8 mouse cellular contexts compared by ENCODE assay signal in the genomic region with DNA sequence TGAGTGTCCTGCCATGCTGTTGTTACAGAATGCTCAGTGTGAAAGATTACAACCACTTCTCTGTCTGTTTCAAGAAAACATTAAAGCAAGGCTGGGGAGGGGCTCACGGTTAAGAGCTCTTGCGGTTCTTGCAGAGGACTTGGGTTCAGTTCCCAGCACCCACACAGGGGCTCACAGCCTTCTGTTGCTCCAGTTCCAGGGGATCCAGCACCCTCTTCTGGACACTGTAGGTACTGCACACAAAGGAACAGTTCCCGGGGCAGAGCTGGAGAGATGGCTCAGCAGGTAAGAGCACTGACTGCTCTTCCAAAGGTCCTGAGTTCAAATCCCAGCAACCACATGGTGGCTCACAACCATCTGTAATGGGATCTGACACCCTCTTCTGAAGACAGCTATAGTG. TPM values are rescaled to one million over a fixed set of nuclear protein-coding genes. Genes with fewer than 3 reads are reported as not detected.
DNase-seq lines count a peak whose midpoint lies in the region; ATAC-seq and TF ChIP-seq lines count a peak whose summit lies in the region.
"Not testable (repeated sequence)": the region's sequence is repeated elsewhere in the genome, so short reads cannot be mapped to it uniquely, and the experiment has no call there.

No protein-coding gene starts in this region.

- TF ChIP-seq POLR2A in ES-Bruce4 (IDR thresholded peaks at IDR 0.05; ENCODE audit: insufficient read depth, low read length); testis, adult 2 months (IDR thresholded peaks at IDR 0.05; ENCODE audit: control insufficient read depth, low read depth, low read length): not testable (repeated sequence)

- H3K4me2 ChIP-seq in kidney, postnatal 0 days (ENCODE audit: low read length); liver, postnatal 0 days (ENCODE audit: low read depth, low read length): not testable (repeated sequence)

- not testable (repeated sequence) for H3K27me3 ChIP-seq in ES-Bruce4 (ENCODE audit: control insufficient read depth, insufficient read depth, low read length, poor library complexity, severe bottlenecking); kidney, postnatal 0 days (ENCODE audit: insufficient read depth, low read length); liver, postnatal 0 days (ENCODE audit: insufficient read depth, low read length); testis, adult 2 months (ENCODE audit: control insufficient read depth, insufficient read depth, low read length)

- H3K27ac ChIP-seq in ES-Bruce4 (ENCODE audit: insufficient read depth, low read length); gastrocnemius, adult 2 months; kidney, postnatal 0 days; liver, postnatal 0 days (ENCODE audit: low read depth); testis, adult 2 months (ENCODE audit: control insufficient read depth, insufficient read depth, low read depth, low read length): not testable (repeated sequence)

- intact Hi-C loops in gastrocnemius, adult 2 months (cut with DNase I): not testable (repeated sequence)

- not testable (repeated sequence) for ATAC-seq in kidney, postnatal 0 days (replicated peaks; ENCODE audit: low FRiP score, low read depth); liver, postnatal 0 days

- H3K9ac ChIP-seq in ES-Bruce4 (ENCODE audit: low read depth, poor library complexity, severe bottlenecking); kidney, postnatal 0 days (ENCODE audit: low read depth, low read length); liver, postnatal 0 days (replicated peaks): not testable (repeated sequence)

- TF ChIP-seq CTCF in ES-Bruce4 (IDR thresholded peaks at IDR 0.05; ENCODE audit: low read depth, low read length): peak; percentile 49
- TF ChIP-seq CTCF in gastrocnemius, adult 2 months (IDR thresholded peaks at IDR 0.05): peak; percentile 50
- TF ChIP-seq CTCF in kidney, postnatal 0 days (IDR thresholded peaks at IDR 0.05; ENCODE audit: low read depth): peak; percentile 47
- TF ChIP-seq CTCF in liver, postnatal 0 days (IDR thresholded peaks at IDR 0.05; ENCODE audit: low read depth): peak; percentile 60
- peak; percentile 75; the same call in 1 of the 2 replicates for TF ChIP-seq CTCF in testis, adult 2 months (IDR thresholded peaks at IDR 0.05; ENCODE audit: control insufficient read depth, insufficient read depth, insufficient replicate concordance, low read depth, low read length)

- 94% methylated on average over 3 of the region's 3 CpGs for WGBS in kidney, postnatal 0 days
- WGBS in liver, postnatal 0 days (ENCODE audit: insufficient replicate concordance): 93% methylated on average over 3 of the region's 3 CpGs

- H3K4me3 ChIP-seq in ES-Bruce4 (ENCODE audit: low read depth, low read length); gastrocnemius, adult 2 months; kidney, postnatal 0 days (replicated peaks; ENCODE audit: low read depth, low read length); liver, postnatal 0 days (ENCODE audit: low read depth, low read length); testis, adult 2 months (ENCODE audit: control insufficient read depth, low read depth, low read length): not testable (repeated sequence)

- H3K36me3 ChIP-seq in ES-Bruce4 (ENCODE audit: control insufficient read depth, insufficient read depth, low read length, poor library complexity, severe bottlenecking); kidney, postnatal 0 days (ENCODE audit: insufficient read depth, low read length); testis, adult 2 months (ENCODE audit: control insufficient read depth, insufficient read depth, low read length): not testable (repeated sequence)
- H3K36me3 ChIP-seq in liver, postnatal 0 days (replicated peaks; ENCODE audit: insufficient read depth, low read length): peaks cover 14% of the 10 kb centered on the region

- H3K9me3 ChIP-seq in ES-Bruce4 (replicated peaks; ENCODE audit: control insufficient read depth, insufficient read depth, low read length, poor library complexity, severe bottlenecking); kidney, postnatal 0 days (replicated peaks; ENCODE audit: low read length); liver, postnatal 0 days (ENCODE audit: low read length): not testable (repeated sequence)

- not testable (repeated sequence) for H3K4me1 ChIP-seq in ES-Bruce4 (ENCODE audit: control insufficient read depth, insufficient read depth, low read length); kidney, postnatal 0 days (replicated peaks; ENCODE audit: insufficient read depth, low read length); liver, postnatal 0 days (ENCODE audit: insufficient read depth)
- peaks cover 10% of the 10 kb centered on the region for H3K4me1 ChIP-seq in testis, adult 2 months (ENCODE audit: control insufficient read depth, insufficient read depth, low read length)

- peak; percentile 70 for DNase-seq in ZHBTc4 (ENCODE audit: low read depth, low spot score)
- DNase-seq in gastrocnemius, adult 2 months; kidney, postnatal 0 days (ENCODE audit: low spot score); liver, postnatal 0 days: not testable (repeated sequence)
- peak; percentile 39 to 57 for DNase-seq in natural killer cell, adult 2 months (ENCODE audit: low spot score in 2 of 2)
- peak; percentile 59 for DNase-seq in thymus, postnatal 4 days

- TF ChIP-seq EP300 in ES-Bruce4 (IDR thresholded peaks at IDR 0.05; ENCODE audit: insufficient read depth, low read depth, low read length); liver, postnatal 0 days (IDR thresholded peaks at IDR 0.05; ENCODE audit: low read depth): not testable (repeated sequence)

RNA-seq across cellular contexts. Expression of gene Cerk, which starts 24.1 kb away (rescaled TPM):
- polyA plus RNA-seq in ES-Bruce4 (2011; ENCODE audit: insufficient read depth, insufficient read length, low read depth, missing spikeins): 4.2 and 5.5 TPM in 2 replicates
- total RNA-seq in gastrocnemius, adult 2 months (2021): 1 to 10 TPM; 4.2 to 8.1 TPM
- polyA plus RNA-seq in kidney, postnatal 0 days (2015; fragmentation: Nextera tagmentation; extraction: Ambion mirVana): 9.4 and 10.6 TPM in 2 replicates
- 5.5 and 6.1 TPM in 2 replicates for polyA plus RNA-seq in liver, postnatal 0 days (2015; fragmentation: Nextera tagmentation; extraction: Ambion mirVana)
- polyA plus RNA-seq in testis, adult 2 months (2012; rRNA removed): 61.5 and 61.7 TPM in 2 replicates

RNA-seq across cellular contexts. Expression of gene Tbc1d22a, which starts 52.5 kb away (rescaled TPM):
- 14.1 and 16.7 TPM in 2 replicates for polyA plus RNA-seq in ES-Bruce4 (2011; ENCODE audit: insufficient read depth, insufficient read length, low read depth, missing spikeins)
- 10 to 100 TPM; 12.4 to 16.3 TPM for total RNA-seq in gastrocnemius, adult 2 months (2021)
- polyA plus RNA-seq in kidney, postnatal 0 days (2015; fragmentation: Nextera tagmentation; extraction: Ambion mirVana): 12.7 and 14.0 TPM in 2 replicates
- polyA plus RNA-seq in liver, postnatal 0 days (2015; fragmentation: Nextera tagmentation; extraction: Ambion mirVana): 6.0 and 6.4 TPM in 2 replicates
- 19.5 and 23.0 TPM in 2 replicates for polyA plus RNA-seq in testis, adult 2 months (2012; rRNA removed)
